Comparison of ENCODE assay signal across 7 mouse cellular contexts in the genomic region with DNA sequence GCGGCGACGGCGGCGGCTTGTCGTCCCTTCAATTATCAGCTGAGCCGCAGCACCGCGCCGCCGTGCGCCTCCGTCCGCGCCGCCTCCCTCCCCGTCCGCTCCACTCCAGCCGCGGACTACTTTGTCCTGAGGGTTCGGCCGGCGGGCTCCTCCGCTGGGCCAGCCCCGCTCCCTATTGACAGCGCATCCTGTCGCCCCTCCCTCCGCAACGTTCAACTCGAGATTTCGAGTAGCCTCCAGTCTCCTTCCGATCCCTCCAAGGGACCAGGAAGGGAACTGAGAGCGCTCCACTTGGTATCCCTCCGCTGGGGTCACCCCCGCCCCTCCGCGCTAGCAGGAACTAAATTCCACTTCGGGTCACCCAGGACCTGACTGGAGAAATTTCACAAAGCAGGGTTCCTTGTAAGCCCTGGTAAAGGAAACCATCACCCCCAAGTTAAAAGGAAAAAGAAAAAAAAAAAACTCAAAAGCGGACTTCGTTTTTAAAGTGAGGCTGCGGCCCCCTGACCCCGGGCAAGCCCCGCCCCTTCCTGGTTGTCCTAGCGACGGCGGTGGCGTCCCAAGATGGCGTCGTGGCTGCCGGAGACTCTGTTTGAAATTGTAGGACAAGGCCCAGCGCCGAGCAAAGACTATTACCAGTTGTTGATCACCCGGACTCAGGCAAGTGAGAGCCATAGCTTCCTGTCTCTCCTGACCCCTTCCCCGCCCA. TPM values are rescaled to one million over a fixed set of nuclear protein-coding genes. Genes with fewer than 3 reads are reported as not detected.
DNase-seq lines count a peak whose midpoint lies in the region; ATAC-seq and TF ChIP-seq lines count a peak whose summit lies in the region.

TSS of gene Fbxo36 (plus strand) at position 533 of the 709 bp plus-strand sequence.

- under 1% methylated on average over 54 of the region's 54 CpGs for WGBS in embryonic facial prominence, embryonic 10.5 days
- under 1% methylated on average over 38 of the region's 54 CpGs for WGBS in intestine, postnatal 0 days
- under 1% methylated on average over 30 of the region's 54 CpGs for WGBS in midbrain, embryonic 12.5 days
- WGBS in small intestine, adult 2 months = 1% methylated on average over 54 of the region's 54 CpGs

- DNase-seq in adrenal gland, postnatal 10 days = peak; percentile 96
- DNase-seq in embryonic facial prominence, embryonic 10.5 days (ENCODE audit: low spot score) = peak; percentile 95
- DNase-seq in gonadal fat pad, adult 2 months (ENCODE audit: low read depth) = peak; percentile 61
- DNase-seq in left cerebral cortex, postnatal 4 days = peak; percentile 93

- intact Hi-C loops in left cerebral cortex, postnatal 4 days (cut with DNase I) = no loop called here

- no peaks in the 10 kb centered on the region for H3K27me3 ChIP-seq in embryonic facial prominence, embryonic 10.5 days (replicated peaks; ENCODE audit: low read depth, poor library complexity, severe bottlenecking)
- H3K27me3 ChIP-seq in intestine, postnatal 0 days (replicated peaks; ENCODE audit: control insufficient read depth, insufficient read depth, low read length) = no peaks in the 10 kb centered on the region
- H3K27me3 ChIP-seq in midbrain, embryonic 12.5 days = no peaks in the 10 kb centered on the region
- H3K27me3 ChIP-seq in small intestine, adult 2 months (ENCODE audit: control insufficient read depth, insufficient read depth, low read length) = no peaks in the 10 kb centered on the region

- no peak; the same call in none of the 2 replicates for TF ChIP-seq POLR2A in small intestine, adult 2 months (IDR thresholded peaks at IDR 0.05; ENCODE audit: low read depth, low read length)

- peak within 1 kb of the TSS; percentile 99 for H3K27ac ChIP-seq in embryonic facial prominence, embryonic 10.5 days (replicated peaks)
- H3K27ac ChIP-seq in intestine, postnatal 0 days (ENCODE audit: low read depth, low read length) = peak within 1 kb of the TSS; percentile 99
- peak within 1 kb of the TSS; percentile 98 for H3K27ac ChIP-seq in midbrain, embryonic 12.5 days (replicated peaks)
- peak within 1 kb of the TSS; percentile 92 for H3K27ac ChIP-seq in small intestine, adult 2 months (ENCODE audit: insufficient read depth, low read depth, low read length)

- peak within 1 kb of the TSS; percentile 99 for H3K9ac ChIP-seq in intestine, postnatal 0 days (ENCODE audit: low read depth, low read length)
- H3K9ac ChIP-seq in midbrain, embryonic 12.5 days (replicated peaks) = peak within 1 kb of the TSS; percentile 95

- peak within 1 kb of the TSS; percentile 76 for H3K4me2 ChIP-seq in intestine, postnatal 0 days (replicated peaks; ENCODE audit: low read depth)
- peak within 1 kb of the TSS; percentile 61 for H3K4me2 ChIP-seq in midbrain, embryonic 12.5 days (replicated peaks)

- H3K4me1 ChIP-seq in embryonic facial prominence, embryonic 10.5 days = peaks cover 15% of the 10 kb centered on the region
- H3K4me1 ChIP-seq in intestine, postnatal 0 days (replicated peaks; ENCODE audit: control insufficient read depth, insufficient read depth, low read length) = no peaks in the 10 kb centered on the region
- H3K4me1 ChIP-seq in midbrain, embryonic 12.5 days = peaks cover 19% of the 10 kb centered on the region
- H3K4me1 ChIP-seq in small intestine, adult 2 months (ENCODE audit: control insufficient read depth, insufficient read depth, insufficient read length, low read length) = no peaks in the 10 kb centered on the region

- TF ChIP-seq CTCF in intestine, postnatal 0 days (IDR thresholded peaks at IDR 0.05; ENCODE audit: low read depth) = no peak
- TF ChIP-seq CTCF in small intestine, adult 2 months (IDR thresholded peaks at IDR 0.05; ENCODE audit: extremely low read depth, insufficient read length, insufficient replicate concordance, low read depth, low read length) = no peak

- H3K36me3 ChIP-seq in embryonic facial prominence, embryonic 10.5 days (replicated peaks) = peaks cover 6% of the 10 kb centered on the region
- H3K36me3 ChIP-seq in intestine, postnatal 0 days (ENCODE audit: control insufficient read depth, insufficient read depth) = no peaks in the 10 kb centered on the region
- H3K36me3 ChIP-seq in midbrain, embryonic 12.5 days = peaks cover 4% of the 10 kb centered on the region; the same call in 1 of the 2 replicates
- H3K36me3 ChIP-seq in small intestine, adult 2 months (ENCODE audit: control insufficient read depth, insufficient read depth, low read length) = no peaks in the 10 kb centered on the region; the same call in 1 of the 2 replicates

- H3K4me3 ChIP-seq in embryonic facial prominence, embryonic 10.5 days = peak within 1 kb of the TSS; percentile 98
- H3K4me3 ChIP-seq in intestine, postnatal 0 days (ENCODE audit: low read depth, low read length) = peak within 1 kb of the TSS; percentile 97
- H3K4me3 ChIP-seq in midbrain, embryonic 12.5 days = peak within 1 kb of the TSS; percentile 92
- peak within 1 kb of the TSS; percentile 95 for H3K4me3 ChIP-seq in small intestine, adult 2 months (ENCODE audit: low read depth, low read length)

- peak; percentile 88 for ATAC-seq in intestine, postnatal 0 days
- ATAC-seq in midbrain, embryonic 12.5 days (ENCODE audit: low FRiP score, low read depth) = peak; percentile 91

- H3K9me3 ChIP-seq in embryonic facial prominence, embryonic 10.5 days = no peaks in the 10 kb centered on the region
- H3K9me3 ChIP-seq in intestine, postnatal 0 days (ENCODE audit: control insufficient read depth) = no peaks in the 10 kb centered on the region
- H3K9me3 ChIP-seq in midbrain, embryonic 12.5 days = no peaks in the 10 kb centered on the region

RNA-seq across cellular contexts. Expression of gene Fbxo36, which starts in this region (rescaled TPM):
- total RNA-seq in adrenal gland, postnatal 10 days (2021) = 1 to 10 TPM; 6.8 to 9.7 TPM
- polyA plus RNA-seq in embryonic facial prominence, embryonic 10.5 days (2016; fragmentation: Nextera tagmentation; extraction: Ambion mirVana) = 9.3 and 9.5 TPM in 2 replicates
- 24.8 and 25.9 TPM in 2 replicates for polyA plus RNA-seq in gonadal fat pad, adult 2 months (2012; rRNA removed)
- 14.4 and 18.5 TPM in 2 replicates for polyA plus RNA-seq in intestine, postnatal 0 days (2015; fragmentation: Nextera tagmentation; extraction: Ambion mirVana)
- total RNA-seq in left cerebral cortex, postnatal 4 days (2021) = 1 to 10 TPM in 1 of 2 experiments, under 1 TPM in 1; 0.99 to 1.2 TPM
- 9.2 and 10.3 TPM in 2 replicates for polyA plus RNA-seq in midbrain, embryonic 12.5 days (2016; fragmentation: Nextera tagmentation; extraction: Ambion mirVana)
- polyA plus RNA-seq in small intestine, adult 2 months (2012; rRNA removed) = 2.3 and 3.1 TPM in 2 replicates

Comparison
In these comparisons a context has a peak if more than half of its experiments do, and no peak if none do; other contexts are left out.
1. Peak in every context shown above with its lines: DNase-seq, ATAC-seq, H3K4me3 ChIP-seq and H3K27ac ChIP-seq.